39 mouse cellular contexts compared by ENCODE assay signal in the genomic region with DNA sequence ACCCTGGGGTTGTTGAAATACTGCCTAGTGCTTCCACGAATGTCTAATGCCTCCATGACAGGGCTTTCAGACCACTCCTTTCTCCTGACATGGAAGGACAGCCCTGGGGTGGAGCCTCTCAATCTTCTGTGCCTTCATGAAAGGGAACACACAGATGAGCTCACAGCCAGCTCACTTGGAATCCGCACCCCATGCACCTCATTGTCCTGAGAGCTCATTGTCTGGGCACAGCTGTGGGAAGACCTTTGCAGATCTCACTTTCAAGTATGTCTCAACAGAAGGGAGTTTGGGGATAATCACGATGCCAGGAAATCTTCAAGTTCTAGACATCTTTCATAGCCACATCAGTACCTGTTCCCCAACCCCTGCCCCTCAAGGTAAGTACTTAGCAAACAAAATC. TPM values are rescaled to one million over a fixed set of nuclear protein-coding genes. Genes with fewer than 3 reads are reported as not detected.
"Had no signal": no experiment of that assay in that cellular context is flagged by ENCODE, and none has a peak within 500 bp of the region (broad histone marks: within the 10 kb centered on the region; RNA-seq: fewer than 3 reads in every experiment).

No protein-coding gene starts in this region.

- ATAC-seq: hindbrain, embryonic 16.5 days; hindbrain, postnatal 0 days; inflammation-experienced regulatory T-cells, adult 6 months; intestine, embryonic 15.5 days; intestine, embryonic 16.5 days; intestine, postnatal 0 days had no signal

- H3K4me3 ChIP-seq: heart, embryonic 10.5 days; heart, embryonic 12.5 days; heart, embryonic 13.5 days; heart, embryonic 15.5 days; hindbrain, embryonic 10.5 days; hindbrain, embryonic 12.5 days; hindbrain, embryonic 13.5 days; hindbrain, embryonic 15.5 days; intestine, embryonic 15.5 days; kidney, embryonic 15.5 days; layer of hippocampus, adult 2 months had no signal

- H3K9me3 ChIP-seq: heart, embryonic 10.5 days; heart, embryonic 12.5 days; heart, embryonic 13.5 days; heart, embryonic 15.5 days; hindbrain, embryonic 10.5 days; hindbrain, embryonic 12.5 days; hindbrain, embryonic 13.5 days; hindbrain, embryonic 15.5 days; intestine, embryonic 15.5 days; kidney, embryonic 15.5 days had no signal

- H3K9ac ChIP-seq: heart, embryonic 12.5 days; heart, embryonic 13.5 days; heart, embryonic 15.5 days; hindbrain, embryonic 12.5 days; hindbrain, embryonic 13.5 days; hindbrain, embryonic 14.5 days; hindbrain, embryonic 15.5 days; intestine, embryonic 15.5 days; kidney, embryonic 15.5 days had no signal

- H3K4me1 ChIP-seq: heart, embryonic 12.5 days; heart, embryonic 13.5 days; heart, embryonic 15.5 days; hindbrain, embryonic 12.5 days; hindbrain, embryonic 15.5 days; intestine, embryonic 15.5 days; kidney, embryonic 15.5 days had no signal

- H3K36me3 ChIP-seq: heart, embryonic 15.5 days; hindbrain, embryonic 10.5 days; hindbrain, embryonic 12.5 days; hindbrain, embryonic 13.5 days; hindbrain, embryonic 15.5 days; intestine, embryonic 15.5 days; kidney, embryonic 15.5 days had no signal

- H3K27ac ChIP-seq: heart, embryonic 10.5 days; heart, embryonic 13.5 days; heart, embryonic 15.5 days; hindbrain, embryonic 10.5 days; hindbrain, embryonic 12.5 days; hindbrain, embryonic 13.5 days; hindbrain, embryonic 14.5 days; hindbrain, embryonic 15.5 days; hindbrain, postnatal 0 days; intestine, embryonic 15.5 days; kidney, embryonic 15.5 days; kidney, postnatal 0 days; layer of hippocampus, adult 2 months had no signal

- H3K4me2 ChIP-seq: heart, embryonic 11.5 days; heart, embryonic 12.5 days; heart, embryonic 13.5 days; heart, embryonic 15.5 days; hindbrain, embryonic 12.5 days; hindbrain, embryonic 13.5 days; hindbrain, embryonic 14.5 days; hindbrain, embryonic 15.5 days; intestine, embryonic 15.5 days; kidney, embryonic 15.5 days had no signal

- DNase-seq: heart, postnatal 10 days; heart, postnatal 14 days; heart, postnatal 36 days; heart, postnatal 4 days; kidney, adult 11 months; kidney, adult 18-20 months; kidney, adult 2 months; kidney, adult 8-10 months; kidney, adult 9 months; kidney, postnatal 10 days; kidney, postnatal 14 days; kidney, postnatal 25 days; kidney, postnatal 36 days; kidney, postnatal 4 days; layer of hippocampus, adult 9-11 months; layer of hippocampus, postnatal 36 days had no signal

- H3K27me3 ChIP-seq: hindbrain, embryonic 13.5 days; hindbrain, embryonic 15.5 days; intestine, embryonic 15.5 days; kidney, embryonic 15.5 days had no signal

RNA-seq across cellular contexts. Expression of gene Pirt, which starts 16.5 kb away (rescaled TPM):
- polyA plus RNA-seq: inflammation-experienced regulatory T-cells, adult 6 months had no signal

RNA-seq across cellular contexts. Expression of gene Tmem238l, which starts 28.1 kb away (rescaled TPM):
- polyA plus RNA-seq: heart, embryonic 10.5 days; heart, embryonic 12.5 days; heart, embryonic 14.5 days; heart, embryonic 16.5 days; hindbrain, embryonic 10.5 days; hindbrain, embryonic 11.5 days; hindbrain, embryonic 12.5 days; hindbrain, embryonic 13.5 days; hindbrain, embryonic 14.5 days; hindbrain, embryonic 15.5 days; hindbrain, embryonic 16.5 days; hindbrain, postnatal 0 days; inflammation-experienced regulatory T-cells, adult 6 months; kidney, embryonic 14.5 days; kidney, embryonic 15.5 days had no signal
